Mouse (Mus musculus): ENCODE results near the gene Olfr1501. TPM values are rescaled to one million over a fixed set of nuclear protein-coding genes. Genes with fewer than 3 reads are reported as not detected.
"Not testable (repeated sequence)": the region's sequence is repeated elsewhere in the genome, so short reads cannot be mapped to it uniquely, and the experiment has no call there.

Gene Olfr1501
- not detected in 2 replicates for polyA plus RNA-seq (2011; ENCODE audit: insufficient read depth, insufficient read length, low replicate concordance, missing spikeins)

DNA sequence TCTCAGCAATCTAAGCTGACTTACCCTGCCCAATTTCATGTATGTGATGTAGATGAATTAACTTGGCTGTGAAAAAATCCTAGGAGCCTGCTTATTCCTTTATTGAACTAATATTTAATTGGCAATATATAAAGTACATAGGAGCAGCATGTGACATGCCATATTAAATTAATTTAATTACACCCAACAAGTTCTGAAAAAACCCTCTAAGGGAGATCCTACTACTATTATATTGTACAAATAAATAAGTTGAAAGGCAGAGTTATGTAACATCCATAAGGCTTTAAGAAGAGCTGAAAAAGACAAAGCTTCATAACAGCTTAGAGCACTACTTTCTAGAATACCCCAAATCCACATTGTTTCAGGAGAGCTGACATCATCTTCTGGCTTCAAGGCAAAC lies at the start of gene Olfr1501:
Gene Olfr1501 (minus strand): TSS at position 101 of the 400 bp plus-strand sequence.
- not testable (repeated sequence) for H3K27ac ChIP-seq (ENCODE audit: control insufficient read depth, insufficient read depth, low read depth, low read length, poor library complexity); H3K4me1 ChIP-seq (ENCODE audit: control insufficient read depth, insufficient read depth, low read length); H3K4me3 ChIP-seq (replicated peaks; ENCODE audit: control insufficient read depth, low read depth, low read length)

DNA sequence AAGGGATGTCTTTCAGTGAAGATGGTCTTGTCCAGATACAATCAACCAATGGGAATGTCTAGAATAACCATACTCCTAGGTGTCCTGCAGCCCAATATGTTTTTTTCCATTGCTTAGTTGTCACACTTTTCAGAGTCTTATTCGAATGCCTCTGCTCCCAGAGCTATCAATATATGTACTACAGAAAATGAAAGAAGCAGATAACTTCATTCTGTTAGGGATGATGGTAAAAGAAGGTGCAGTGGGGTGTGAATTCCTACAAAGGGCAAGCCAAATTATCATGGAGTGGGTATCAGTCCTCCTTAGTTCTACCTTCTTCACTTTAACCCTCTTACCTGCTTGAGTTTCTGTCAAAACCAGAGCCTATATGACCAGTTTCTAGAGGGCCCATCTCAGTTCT lies 47.3 kb upstream of the Olfr1501 start, which contains the start of gene Olfr1504:
Gene Olfr1504 (minus strand): TSS at position 101 of the 400 bp plus-strand sequence.
- 38% methylated on average over 1 of the region's 1 CpGs for WGBS
- TF ChIP-seq CTCF (IDR thresholded peaks at IDR 0.05; ENCODE audit: control insufficient read depth, insufficient read depth, low read length) (no peak), POLR2A (IDR thresholded peaks at IDR 0.05; ENCODE audit: borderline replicate concordance, control insufficient read depth, low read depth, low read length) (no peak)
- H3K4me3 ChIP-seq (replicated peaks; ENCODE audit: control insufficient read depth, low read depth, low read length) = no peak within 1 kb of the TSS
- H3K4me1 ChIP-seq (ENCODE audit: control insufficient read depth, insufficient read depth, low read length) = no peaks in the 10 kb centered on the region
- H3K27ac ChIP-seq (ENCODE audit: control insufficient read depth, insufficient read depth, low read depth, low read length, poor library complexity) = no peak within 1 kb of the TSS

DNA sequence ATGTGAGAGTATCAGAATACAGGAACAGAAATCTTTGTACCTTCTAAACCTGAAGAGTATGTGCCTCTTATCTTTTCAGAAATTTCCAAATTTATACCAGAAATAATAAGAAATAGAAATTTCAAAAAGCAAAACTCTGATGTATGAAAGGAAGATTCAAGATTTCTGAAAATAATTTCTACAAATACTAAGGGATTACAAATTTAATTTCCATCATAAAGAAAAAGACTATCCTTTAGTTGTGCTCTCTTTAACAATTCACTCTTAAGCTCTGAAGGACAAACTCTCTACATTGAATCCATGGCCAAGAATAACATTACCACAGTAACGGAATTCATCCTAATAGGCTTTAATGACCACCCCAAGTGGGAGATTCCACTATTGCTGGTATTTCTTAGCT lies 11.0 kb upstream of the Olfr1501 start, which contains the start of gene Olfr1502:
Gene Olfr1502 (plus strand): TSS at position 301 of the 400 bp plus-strand sequence.
- no peak for TF ChIP-seq CTCF (IDR thresholded peaks at IDR 0.05; ENCODE audit: control insufficient read depth, insufficient read depth, low read length)
- TF ChIP-seq POLR2A (IDR thresholded peaks at IDR 0.05; ENCODE audit: borderline replicate concordance, control insufficient read depth, low read depth, low read length) = no peak
- no peak within 1 kb of the TSS for H3K4me3 ChIP-seq (replicated peaks; ENCODE audit: control insufficient read depth, low read depth, low read length)

DNA sequence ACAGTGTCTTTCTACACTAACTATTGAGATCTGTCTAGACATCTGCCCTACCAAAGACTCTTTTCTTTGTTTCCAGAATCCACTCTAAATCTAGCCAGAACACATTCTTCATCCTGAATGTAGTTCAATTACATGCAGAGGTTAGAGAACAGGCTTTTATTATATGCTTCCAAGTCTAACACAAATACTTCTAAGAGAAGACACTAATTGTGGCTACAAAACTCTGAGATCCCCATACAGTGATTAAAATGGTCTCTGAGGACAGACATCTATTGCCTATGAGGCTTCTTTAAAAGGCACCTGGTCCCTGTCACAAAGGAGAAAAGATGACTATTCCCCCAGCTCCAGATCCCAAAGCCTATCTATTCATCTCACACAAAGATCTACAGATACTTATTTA lies 20.1 kb downstream of the Olfr1501 start, which contains the start of gene Olfr1500:
Gene Olfr1500 (minus strand): TSS at position 101 of the 400 bp plus-strand sequence.
- no peak within 1 kb of the TSS for H3K27ac ChIP-seq (ENCODE audit: control insufficient read depth, insufficient read depth, low read depth, low read length, poor library complexity)
- H3K4me3 ChIP-seq (replicated peaks; ENCODE audit: control insufficient read depth, low read depth, low read length) = no peak within 1 kb of the TSS
- TF ChIP-seq POLR2A (IDR thresholded peaks at IDR 0.05; ENCODE audit: borderline replicate concordance, control insufficient read depth, low read depth, low read length) (no peak), CTCF (IDR thresholded peaks at IDR 0.05; ENCODE audit: control insufficient read depth, insufficient read depth, low read length) (no peak)
- H3K4me1 ChIP-seq (ENCODE audit: control insufficient read depth, insufficient read depth, low read length) = no peaks in the 10 kb centered on the region

More for the DNA sequence above, 11.0 kb upstream of the Olfr1501 start, which contains the start of gene Olfr1502:
- H3K4me1 ChIP-seq (ENCODE audit: control insufficient read depth, insufficient read depth, low read length) = no peaks in the 10 kb centered on the region
- no peak within 1 kb of the TSS for H3K27ac ChIP-seq (ENCODE audit: control insufficient read depth, insufficient read depth, low read depth, low read length, poor library complexity)
- WGBS = 72% methylated on average over 1 of the region's 1 CpGs

DNA sequence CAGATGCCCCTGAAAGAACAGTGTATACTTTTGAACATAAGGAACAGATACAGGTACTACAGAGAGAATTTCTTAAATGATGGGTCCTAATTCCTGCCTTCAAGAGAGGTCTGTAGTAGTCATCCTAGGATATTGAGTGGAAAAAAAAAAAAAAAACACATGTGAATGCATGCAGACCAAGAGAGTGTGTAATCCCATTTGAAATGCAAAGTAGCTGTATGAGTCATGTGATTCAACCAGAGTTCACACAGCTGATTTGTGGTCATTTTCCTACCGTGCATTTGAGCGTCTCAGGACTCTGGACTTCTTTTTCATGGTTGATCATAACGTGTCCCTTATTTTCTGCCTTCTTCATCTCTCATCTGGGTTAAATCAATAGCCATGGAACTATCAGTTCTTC lies 22.0 kb downstream of the Olfr1501 start:
- H3K4me1 ChIP-seq (ENCODE audit: control insufficient read depth, insufficient read depth, low read length) = no peaks in the 10 kb centered on the region
- H3K27ac ChIP-seq (ENCODE audit: control insufficient read depth, insufficient read depth, low read depth, low read length, poor library complexity) = no peak overlapping the region
- TF ChIP-seq CTCF (IDR thresholded peaks at IDR 0.05; ENCODE audit: control insufficient read depth, insufficient read depth, low read length) (no peak), POLR2A (IDR thresholded peaks at IDR 0.05; ENCODE audit: borderline replicate concordance, control insufficient read depth, low read depth, low read length) (no peak)
- H3K4me3 ChIP-seq (replicated peaks; ENCODE audit: control insufficient read depth, low read depth, low read length) = no peak overlapping the region
- WGBS = 69% methylated on average over 3 of the region's 3 CpGs

DNA sequence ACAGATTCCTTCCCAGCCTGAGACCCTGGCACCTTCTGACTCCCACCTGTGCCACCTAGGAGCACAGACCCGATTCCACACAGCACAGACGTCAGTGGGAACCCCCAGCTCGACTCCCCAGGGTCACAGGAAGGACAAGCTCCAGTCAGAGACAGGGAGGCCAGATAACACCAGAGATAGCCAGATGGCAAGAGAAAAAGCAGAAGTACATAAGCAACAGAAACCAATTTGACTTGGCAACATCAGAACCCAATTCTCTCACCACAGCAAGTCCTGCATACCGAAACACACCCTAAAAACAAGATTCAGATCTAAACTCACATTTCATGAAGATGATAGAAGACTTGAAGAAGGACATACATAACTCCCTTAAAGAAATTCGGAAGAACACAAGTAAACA lies 29.6 kb downstream of the Olfr1501 start:
- no peaks in the 10 kb centered on the region for H3K4me1 ChIP-seq (ENCODE audit: control insufficient read depth, insufficient read depth, low read length)
- no peak overlapping the region for H3K27ac ChIP-seq (ENCODE audit: control insufficient read depth, insufficient read depth, low read depth, low read length, poor library complexity)
- H3K4me3 ChIP-seq (replicated peaks; ENCODE audit: control insufficient read depth, low read depth, low read length) = no peak overlapping the region
- TF ChIP-seq CTCF (IDR thresholded peaks at IDR 0.05; ENCODE audit: control insufficient read depth, insufficient read depth, low read length) (no peak), POLR2A (IDR thresholded peaks at IDR 0.05; ENCODE audit: borderline replicate concordance, control insufficient read depth, low read depth, low read length) (no peak)
- 17% methylated on average over 5 of the region's 5 CpGs for WGBS

DNA sequence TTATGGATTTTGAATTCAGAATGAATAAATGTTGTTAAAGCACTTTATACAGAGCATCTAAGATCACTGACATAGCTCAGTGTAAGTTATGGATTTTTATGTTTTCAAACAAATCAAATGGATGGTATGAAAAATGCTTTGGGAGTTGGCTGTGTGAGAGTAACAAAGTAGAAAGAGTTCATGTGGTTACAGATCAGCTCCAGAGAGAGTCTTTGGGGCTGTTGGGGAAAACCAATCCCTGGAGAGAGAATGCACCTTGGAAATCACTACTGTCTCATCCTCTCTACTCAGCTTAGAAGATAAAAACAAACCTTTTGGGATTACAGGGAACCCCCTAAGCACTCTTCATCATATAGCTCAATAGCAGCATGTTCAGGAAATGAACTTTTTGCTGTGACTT lies 31.1 kb downstream of the Olfr1501 start, which contains the start of gene Olfr1499:
Gene Olfr1499 (minus strand): TSS at position 101 of the 400 bp plus-strand sequence.
- TF ChIP-seq CTCF (IDR thresholded peaks at IDR 0.05; ENCODE audit: control insufficient read depth, insufficient read depth, low read length) = no peak
- TF ChIP-seq POLR2A (IDR thresholded peaks at IDR 0.05; ENCODE audit: borderline replicate concordance, control insufficient read depth, low read depth, low read length) = no peak
- Histone ChIP-seq H3K4me3 (replicated peaks; ENCODE audit: control insufficient read depth, low read depth, low read length) (no peak within 1 kb of the TSS), H3K4me1 (ENCODE audit: control insufficient read depth, insufficient read depth, low read length) (no peaks in the 10 kb centered on the region), H3K27ac (ENCODE audit: control insufficient read depth, insufficient read depth, low read depth, low read length, poor library complexity) (no peak within 1 kb of the TSS)

DNA sequence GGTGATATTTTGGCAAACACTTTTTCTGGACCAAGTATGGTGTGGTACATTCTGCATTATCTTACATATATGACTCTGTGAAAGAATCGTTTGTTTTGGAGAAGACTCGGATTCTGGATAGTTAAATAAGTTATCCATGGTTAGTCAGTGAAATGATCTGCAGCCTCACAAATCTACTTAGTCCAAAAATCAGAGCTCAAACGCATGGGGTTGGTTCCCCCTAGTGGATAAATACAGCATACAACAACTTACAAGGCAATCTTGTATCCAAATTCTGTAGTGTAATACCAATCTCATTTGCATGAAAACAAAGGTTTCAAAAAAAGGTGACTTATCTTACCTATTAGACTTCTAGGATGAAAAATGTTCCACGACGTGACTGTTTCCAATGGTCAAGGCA lies 31.7 kb downstream of the Olfr1501 start:
- H3K27ac ChIP-seq (ENCODE audit: control insufficient read depth, insufficient read depth, low read depth, low read length, poor library complexity) = no peak overlapping the region
- H3K4me3 ChIP-seq (replicated peaks; ENCODE audit: control insufficient read depth, low read depth, low read length) = no peak overlapping the region
- no peak for TF ChIP-seq CTCF (IDR thresholded peaks at IDR 0.05; ENCODE audit: control insufficient read depth, insufficient read depth, low read length)
- TF ChIP-seq POLR2A (IDR thresholded peaks at IDR 0.05; ENCODE audit: borderline replicate concordance, control insufficient read depth, low read depth, low read length) = no peak
- H3K4me1 ChIP-seq (ENCODE audit: control insufficient read depth, insufficient read depth, low read length) = no peaks in the 10 kb centered on the region
- 31% methylated on average over 5 of the region's 5 CpGs for WGBS

DNA sequence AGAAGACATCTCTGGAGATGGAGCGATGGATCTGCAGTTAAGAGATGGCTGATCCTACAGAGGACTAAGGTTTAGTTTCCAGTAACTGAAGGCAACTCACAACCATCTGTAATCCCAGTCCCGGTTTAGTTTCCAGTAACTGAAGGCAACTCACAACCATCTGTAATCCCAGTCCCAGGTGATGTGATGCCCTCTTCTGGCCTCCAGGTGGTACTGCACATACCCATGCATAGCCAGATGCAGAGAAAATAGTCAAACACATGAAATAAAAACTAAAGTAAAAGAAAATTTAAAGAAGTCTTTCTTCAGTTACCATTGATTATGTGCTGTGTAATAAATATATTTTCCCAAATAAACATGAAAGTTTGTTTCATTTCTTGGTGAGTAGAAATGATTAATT lies 37.7 kb downstream of the Olfr1501 start:
- TF ChIP-seq POLR2A (IDR thresholded peaks at IDR 0.05; ENCODE audit: borderline replicate concordance, control insufficient read depth, low read depth, low read length) = no peak
- TF ChIP-seq CTCF (IDR thresholded peaks at IDR 0.05; ENCODE audit: control insufficient read depth, insufficient read depth, low read length) = no peak
- Histone ChIP-seq H3K4me1 (ENCODE audit: control insufficient read depth, insufficient read depth, low read length) (no peaks in the 10 kb centered on the region), H3K4me3 (replicated peaks; ENCODE audit: control insufficient read depth, low read depth, low read length) (no peak overlapping the region), H3K27ac (ENCODE audit: control insufficient read depth, insufficient read depth, low read depth, low read length, poor library complexity) (no peak overlapping the region)
- 59% methylated on average over 2 of the region's 2 CpGs for WGBS

DNA sequence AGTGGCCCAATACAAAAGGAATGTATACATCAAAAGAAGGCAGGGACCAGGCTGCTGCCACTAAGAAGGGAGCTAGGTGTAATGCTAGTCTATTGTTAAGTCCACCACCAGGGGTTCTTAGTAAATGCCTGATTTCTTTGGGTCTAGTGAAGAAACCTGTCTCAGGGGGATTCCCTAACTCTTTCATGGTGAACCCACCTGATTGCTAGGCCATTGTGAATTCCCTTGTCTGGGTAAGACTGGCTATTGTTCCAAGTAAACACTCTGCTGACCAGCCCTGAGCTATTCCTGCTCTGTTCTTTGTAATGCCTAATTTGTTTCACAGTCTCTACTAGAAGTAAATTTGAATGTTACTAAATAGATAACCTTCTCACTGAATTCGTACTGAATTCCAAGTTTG lies 45.0 kb downstream of the Olfr1501 start:
- not testable (repeated sequence) for H3K4me1 ChIP-seq (ENCODE audit: control insufficient read depth, insufficient read depth, low read length); H3K4me3 ChIP-seq (replicated peaks; ENCODE audit: control insufficient read depth, low read depth, low read length); H3K27ac ChIP-seq (ENCODE audit: control insufficient read depth, insufficient read depth, low read depth, low read length, poor library complexity)
- 60% methylated on average over 1 of the region's 1 CpGs for WGBS

Data from bone marrow, adult 2 months (tissue).